Mouse (Mus musculus): ENCODE measurements at regions not wholly inside any gene's neighbourhood (a gene's known extent, or its start where the extent isn't known, plus 50 kb on each side); places are given as distances from the start of the nearest gene placed in this dataset.
"Not testable (repeated sequence)": the region's sequence is repeated elsewhere in the genome, so short reads cannot be mapped to it uniquely, and the experiment has no call there.

- no peak for DNase-seq (ENCODE audit: low spot score)
Observed at GRCm38 (mm10) chr5:4355609-4356224, 163.6 kb downstream of the Mterf1b start.

- DNase-seq (ENCODE audit: low spot score), result not testable (repeated sequence)
Observed at GRCm38 (mm10) chr5:4356555-4357273, 164.5 kb downstream of the Mterf1b start.

GRCm38 (mm10) chr5:4361547-4361946 lies 169.4 kb downstream of the Mterf1b start:
- not testable (repeated sequence) for DNase-seq (ENCODE audit: low spot score)

GRCm38 (mm10) chr5:4384719-4385118 lies 192.6 kb downstream of the Mterf1b start:
- DNase-seq (ENCODE audit: low spot score), result not testable (repeated sequence)

DNA sequence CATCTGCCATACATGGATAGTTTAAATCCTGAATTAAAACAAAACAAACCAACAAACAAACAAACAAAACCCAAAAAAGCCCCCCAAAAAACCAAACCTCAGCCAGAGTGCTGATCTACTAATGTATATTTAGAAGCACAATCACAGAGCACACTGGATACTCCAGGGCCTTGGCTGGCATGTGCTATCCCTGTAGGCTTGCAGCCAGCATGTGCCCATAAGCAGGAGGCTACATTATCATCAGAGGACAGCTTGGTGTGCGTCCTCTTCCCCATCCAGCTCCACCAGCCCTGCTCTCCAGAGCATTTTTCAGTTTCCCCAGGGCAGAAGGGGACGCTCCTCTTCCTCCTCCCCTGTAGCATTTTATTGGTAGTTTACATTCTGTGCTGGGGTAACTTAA lies 198.9 kb downstream of the Mterf1b start:
- no peak for DNase-seq (ENCODE audit: low spot score)

- DNase-seq (ENCODE audit: low spot score), result not testable (repeated sequence)
Observed at GRCm38 (mm10) chr5:4394353-4395052, 202.3 kb downstream of the Mterf1b start.

GRCm38 (mm10) chr5:4398087-4398486 lies 205.9 kb downstream of the Mterf1b start:
- DNase-seq (ENCODE audit: low spot score), result no peak

GRCm38 (mm10) chr5:4417761-4418160 lies 225.6 kb downstream of the Mterf1b start:
- no peak for DNase-seq (ENCODE audit: low spot score)
